Mouse (Mus musculus) activated CD4-positive, CD25-positive, alpha-beta regulatory T cell, adult 4 months (primary cell): ENCODE results near the gene Gm45713. TPM values are rescaled to one million over a fixed set of nuclear protein-coding genes. Genes with fewer than 3 reads are reported as not detected.
A peak's percentile ranks its signal among the peaks of the same experiment; 100 is the strongest.
"Not testable (repeated sequence)": the region's sequence is repeated elsewhere in the genome, so short reads cannot be mapped to it uniquely, and the experiment has no call there.

Experiments
- ATAC-seq: one replicate; pipeline ENCODE4 v1.8.0; 2017
- polyA plus RNA-seq, 2 experiments: library from polyadenylated mRNA; unstranded; fragments of 100-300 nt; shearing (Covaris generic); gene quantifications; one replicate each; pipeline ENCODE4 v1.2.1; 2017

Gm45713 gene
- polyA plus RNA-seq, 2 experiments from 2014 or later, result not detected

DNA sequence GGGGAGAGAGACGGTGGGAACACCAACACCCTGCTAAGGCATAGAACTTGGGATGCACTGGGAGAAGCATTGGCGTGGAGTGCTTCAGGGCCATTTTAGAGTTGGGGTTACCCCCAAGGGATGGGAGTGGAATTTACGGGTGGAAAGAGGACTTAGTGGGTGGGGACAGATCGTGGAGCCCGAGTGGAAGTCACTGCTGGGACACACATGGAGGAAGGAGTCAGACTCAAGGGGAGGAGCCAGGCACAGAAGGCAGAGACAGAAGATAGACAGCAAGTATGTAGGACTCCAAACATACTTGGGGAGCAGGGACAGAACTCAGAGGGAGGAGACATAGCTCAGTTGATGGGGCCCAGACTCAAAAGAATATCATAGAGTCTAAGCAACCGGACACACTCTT lies 26.5 kb upstream of the Gm45713 start:
- ATAC-seq, result no peak

DNA sequence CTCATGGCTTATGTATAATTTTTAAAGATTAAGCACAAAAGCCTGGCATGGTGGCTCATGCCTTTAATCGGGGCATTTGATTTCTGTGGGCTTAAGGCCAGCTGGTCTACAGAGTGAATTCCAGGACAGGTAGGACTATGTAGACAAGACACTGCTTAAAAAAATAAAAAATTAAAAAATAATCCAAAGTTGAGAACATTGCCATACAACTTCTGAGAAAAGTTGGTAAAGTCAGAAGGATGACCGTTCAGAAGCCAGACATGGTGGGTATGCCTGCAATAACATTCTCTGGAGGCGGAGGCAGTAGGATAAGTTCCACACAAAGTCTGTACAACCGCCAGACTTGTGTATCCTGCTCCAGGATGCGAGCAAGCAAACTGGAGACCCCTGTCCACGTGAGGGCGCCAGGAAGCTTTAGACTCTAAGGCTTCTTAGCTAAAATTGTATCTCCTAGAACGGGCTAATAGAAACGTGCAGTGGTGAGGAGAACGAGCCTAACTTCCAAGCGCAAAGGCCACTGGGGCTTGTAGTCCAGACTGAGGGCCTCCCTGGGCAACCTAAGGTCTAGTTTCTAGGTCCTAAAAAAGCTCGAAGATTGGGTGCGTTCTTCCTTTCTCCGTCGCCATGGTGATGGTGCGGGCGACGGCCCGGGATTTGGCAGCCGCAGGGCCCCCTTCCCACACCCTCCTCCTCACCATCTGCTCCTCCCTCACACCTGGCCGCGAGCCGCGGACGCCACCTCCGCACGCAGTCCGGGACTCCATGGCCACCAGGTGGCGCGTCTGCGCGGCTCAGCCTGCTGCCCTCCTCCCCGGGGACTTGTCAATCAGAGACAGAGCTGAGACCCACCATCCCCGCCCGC lies 25.8 kb upstream of the Gm45713 start:
- ATAC-seq, result peak; percentile 90

GRCm38 (mm10) chr7:45160866-45161265 lies 24.8 kb upstream of the Gm45713 start:
- ATAC-seq, result no peak

DNA sequence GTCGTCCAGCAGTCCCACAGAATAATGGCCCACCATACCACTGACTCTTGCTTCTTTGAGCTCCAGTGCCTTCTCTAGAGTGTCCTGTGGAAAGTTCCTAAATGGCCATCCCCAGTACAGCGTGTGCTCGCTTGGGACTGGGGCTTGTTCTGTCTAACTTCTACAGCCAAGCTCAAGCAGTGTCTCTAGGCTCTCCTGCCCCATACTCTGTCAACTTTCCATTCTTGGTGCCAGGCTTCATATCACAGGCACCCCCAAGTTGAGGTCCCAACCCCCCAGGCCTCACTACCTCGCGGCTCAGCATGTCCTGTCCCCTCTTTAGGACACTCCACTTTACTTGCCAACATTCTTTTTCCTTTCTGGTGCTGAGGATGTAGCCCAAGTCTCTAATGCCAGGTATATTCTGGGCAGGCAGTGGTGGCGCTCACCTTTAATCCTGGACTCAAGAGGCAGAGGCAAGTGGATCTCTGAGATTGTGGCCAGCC lies 24.3 kb upstream of the Gm45713 start:
- ATAC-seq, result no peak

DNA sequence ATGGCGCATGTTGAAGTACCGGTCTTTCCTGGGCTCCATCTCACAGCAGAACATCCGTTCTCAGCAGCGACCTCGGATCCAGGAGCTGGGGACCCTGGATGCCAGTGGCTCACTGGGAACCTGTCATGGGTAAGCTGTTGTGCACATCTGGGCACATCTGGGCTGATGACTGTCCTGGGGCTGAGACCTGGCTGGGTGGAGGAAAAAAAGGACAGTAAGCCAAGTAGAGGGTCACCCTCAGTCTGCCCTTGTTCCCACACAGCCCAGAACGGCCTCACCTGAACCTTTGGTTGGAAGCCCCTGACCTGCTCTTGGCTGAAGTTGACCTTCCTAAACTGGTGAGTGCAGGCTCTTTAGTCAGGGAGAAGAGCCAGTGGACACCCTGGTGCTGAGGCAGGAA lies 23.0 kb upstream of the Gm45713 start:
- no peak for ATAC-seq

GRCm38 (mm10) chr7:45157459-45157858 lies 21.4 kb upstream of the Gm45713 start:
- no peak for ATAC-seq

- ATAC-seq, result no peak
These were observed 20.2 kb upstream of the Gm45713 start for GRCm38 (mm10) chr7:45156206-45156605.

- no peak for ATAC-seq
These were observed 19.6 kb upstream of the Gm45713 start for GRCm38 (mm10) chr7:45155590-45155989.

DNA sequence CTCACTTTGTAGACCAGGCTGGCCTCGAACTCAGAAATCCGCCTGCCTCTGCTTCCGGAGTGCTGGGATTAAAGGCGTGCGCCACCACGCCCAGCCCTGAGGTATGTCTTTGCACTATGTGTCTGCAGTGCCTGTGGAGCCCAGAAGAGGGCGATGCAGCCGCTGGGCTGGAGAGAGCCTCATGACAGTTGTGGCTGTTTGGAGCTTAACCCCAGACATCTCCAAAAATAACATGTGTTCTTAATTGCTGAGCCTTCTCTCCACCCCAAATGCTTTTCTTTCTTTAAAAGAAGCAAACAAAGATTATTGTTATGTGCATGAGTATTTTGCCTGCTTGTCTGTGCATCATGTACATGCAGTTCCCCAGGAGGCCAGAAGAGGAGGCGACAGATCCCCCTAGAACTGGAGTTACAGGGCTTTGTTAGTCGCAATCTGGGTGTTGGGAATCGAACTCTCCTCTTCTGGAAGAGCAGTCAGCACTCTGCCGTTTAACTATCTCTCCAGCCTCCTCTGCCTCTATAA lies 19.0 kb upstream of the Gm45713 start:
- no peak for ATAC-seq

DNA sequence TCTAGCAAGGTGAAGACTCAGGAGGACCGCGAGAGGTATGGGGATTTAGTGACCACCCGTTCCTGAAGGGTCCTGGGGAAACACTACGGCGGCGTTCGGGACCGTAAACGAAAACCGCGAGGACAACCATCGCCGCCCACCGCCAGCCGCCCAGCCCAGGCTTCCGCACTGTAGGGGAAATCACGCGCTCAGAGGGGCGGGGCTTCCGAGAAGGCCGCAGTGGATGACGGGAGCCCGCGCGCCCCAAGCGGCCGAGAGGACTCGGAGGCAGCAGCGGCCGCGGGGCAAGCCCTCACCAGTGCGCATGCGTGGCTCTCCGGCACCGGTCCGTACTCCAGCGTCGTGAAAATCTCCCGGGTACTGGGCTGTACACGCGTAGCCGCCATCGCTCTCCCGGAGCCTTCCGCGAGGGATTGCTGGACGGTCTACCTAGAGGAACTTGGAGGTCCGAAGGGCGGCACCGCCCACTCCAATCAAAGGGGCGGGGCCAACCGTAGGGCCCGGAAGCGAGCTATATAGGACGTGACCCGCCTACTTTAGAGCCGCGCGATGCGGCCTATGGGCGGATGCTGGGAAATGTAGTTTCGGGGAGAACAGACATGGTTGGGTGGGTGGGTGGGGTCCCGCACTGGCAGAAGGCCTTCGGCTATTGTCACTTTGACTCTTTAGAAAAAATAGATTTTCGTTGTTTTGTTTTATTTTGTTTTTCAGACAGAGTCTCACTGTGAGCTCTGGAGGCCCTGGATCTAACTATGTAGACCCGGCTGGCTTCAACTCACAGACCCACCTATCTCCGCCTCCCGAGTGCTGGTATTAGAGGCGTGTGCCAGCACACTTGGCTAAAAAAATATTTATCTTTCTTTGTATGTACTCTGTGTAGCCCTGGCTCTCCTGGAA lies 18.3 kb upstream of the Gm45713 start, which contains the start of the genes Pih1d1 and Aldh16a1:
Pih1d1 (plus strand) TSS at position 208 of the 897 bp plus-strand sequence.
Aldh16a1 (minus strand) TSS at position 489 of the 897 bp plus-strand sequence.
- ATAC-seq, result peak; percentile 96

DNA sequence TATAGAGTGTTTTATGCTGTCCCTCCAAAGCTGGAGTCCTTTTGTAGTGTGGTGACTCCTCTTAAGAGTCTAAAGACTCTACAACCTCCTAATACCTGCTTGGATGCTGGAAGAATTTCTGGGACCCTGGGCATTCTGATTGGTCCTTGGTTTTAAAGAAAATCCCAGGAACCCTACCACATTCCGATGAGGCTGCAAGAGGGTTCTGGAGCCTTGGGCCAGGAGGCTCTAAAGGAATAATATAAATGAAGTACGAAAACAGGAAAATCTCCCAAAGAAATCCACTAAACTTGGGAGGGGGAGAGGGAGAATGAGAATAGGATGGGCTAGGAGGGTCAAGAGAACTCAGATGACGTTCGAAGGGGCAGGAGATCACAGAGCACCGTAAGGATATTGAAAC lies 17.6 kb upstream of the Gm45713 start:
- no peak for ATAC-seq

- ATAC-seq, result not testable (repeated sequence)
These were observed 17.0 kb upstream of the Gm45713 start for GRCm38 (mm10) chr7:45153052-45153451.

- ATAC-seq, result no peak
These were observed 15.3 kb upstream of the Gm45713 start for GRCm38 (mm10) chr7:45151303-45151702.

DNA sequence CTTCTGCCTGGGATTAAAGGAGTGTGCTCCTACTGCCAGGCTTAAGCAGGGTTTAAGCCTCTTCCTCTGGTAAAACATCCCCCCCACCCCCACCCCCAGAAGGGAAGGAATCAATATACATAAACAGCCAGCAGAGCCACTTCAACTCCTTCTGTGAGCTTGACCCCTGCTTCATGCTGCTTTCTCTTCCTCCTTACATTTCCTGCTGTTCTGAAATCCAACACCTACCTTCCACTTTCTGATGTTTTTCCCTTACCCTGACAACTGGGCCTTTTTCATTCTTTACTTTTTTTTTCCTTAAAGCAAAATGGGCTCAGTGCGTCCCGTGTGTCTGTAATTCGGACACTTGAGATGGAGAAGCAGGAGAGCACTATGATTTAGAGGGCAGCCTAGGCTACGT lies 14.3 kb upstream of the Gm45713 start:
- no peak for ATAC-seq

GRCm38 (mm10) chr7:45149545-45149944 lies 13.5 kb upstream of the Gm45713 start:
- ATAC-seq, result no peak

DNA sequence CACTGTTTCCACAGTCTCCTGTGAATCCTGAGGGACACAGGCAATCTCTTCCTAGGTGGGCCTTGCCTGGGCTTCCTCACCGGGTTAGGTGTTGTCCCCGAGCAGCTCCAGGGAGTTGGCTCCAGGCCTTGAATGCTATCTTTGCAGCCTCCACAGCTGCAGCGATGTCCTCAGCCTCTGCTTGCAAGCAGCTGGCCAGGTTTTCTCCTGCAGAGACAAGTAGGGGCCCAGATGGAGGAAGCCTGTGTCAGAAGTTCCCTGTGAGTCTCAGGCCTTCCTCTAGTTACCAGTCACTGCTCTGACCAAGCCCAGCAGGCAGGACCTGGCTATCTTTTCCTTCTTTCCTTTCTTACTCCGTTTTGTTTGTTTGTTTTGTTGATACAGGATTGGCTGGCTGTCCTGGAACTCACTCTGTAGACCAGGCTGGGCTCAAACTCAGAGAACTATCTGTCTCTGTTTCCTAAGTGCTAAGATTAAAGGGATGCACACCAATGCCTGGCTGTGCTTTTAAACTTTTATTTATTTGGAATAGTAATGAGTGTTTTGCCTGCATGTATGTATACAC lies 12.6 kb upstream of the Gm45713 start:
- ATAC-seq, result no peak

- no peak for ATAC-seq
These were observed 11.9 kb upstream of the Gm45713 start for GRCm38 (mm10) chr7:45147899-45148298.

GRCm38 (mm10) chr7:45147267-45147666 lies 11.2 kb upstream of the Gm45713 start:
- ATAC-seq, result no peak

DNA sequence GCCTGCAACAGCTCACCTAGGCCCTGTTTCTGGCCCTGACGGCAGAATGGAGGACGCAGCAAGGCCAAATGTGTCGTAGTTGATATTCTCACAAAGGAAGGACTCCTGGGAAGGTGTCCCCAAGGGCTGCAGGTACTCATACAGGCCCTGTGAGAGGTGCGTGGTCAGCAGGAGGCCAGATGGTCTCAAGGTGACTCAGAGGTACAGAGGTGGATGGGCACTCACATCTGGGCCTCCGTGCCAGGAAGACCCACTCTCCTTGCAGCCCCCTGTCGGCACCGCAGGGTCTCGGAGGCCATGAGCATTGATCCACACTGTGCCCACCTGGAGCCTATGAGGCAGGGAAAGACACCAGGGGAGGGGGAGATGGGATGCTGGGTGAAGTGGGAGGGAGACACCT lies 9.4 kb upstream of the Gm45713 start:
- no peak for ATAC-seq

- ATAC-seq, result no peak
These were observed 8.5 kb upstream of the Gm45713 start for GRCm38 (mm10) chr7:45144368-45145174.

GRCm38 (mm10) chr7:45141914-45142313 lies 5.9 kb upstream of the Gm45713 start:
- no peak for ATAC-seq

DNA sequence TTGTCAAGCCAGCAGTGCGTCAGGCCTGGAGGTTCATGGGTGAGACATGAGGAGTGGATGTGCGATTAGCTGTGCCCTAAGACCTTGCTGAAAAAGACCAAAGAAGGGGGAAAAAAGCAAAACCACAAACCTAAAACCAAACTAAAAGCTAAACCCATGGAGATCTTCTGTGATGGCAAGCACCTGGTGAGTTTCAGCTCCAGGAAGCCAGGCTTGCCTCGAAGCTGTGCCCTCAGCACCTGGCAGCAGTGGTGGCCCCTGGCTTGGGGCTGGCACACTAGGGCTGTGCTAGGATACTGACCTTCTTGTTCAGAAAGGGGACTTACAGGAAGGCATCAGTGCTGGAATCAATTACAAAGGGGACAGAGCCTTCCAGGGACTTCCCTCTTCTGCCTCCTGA lies 5.3 kb upstream of the Gm45713 start:
- no peak for ATAC-seq
